Mouse (Mus musculus) right cerebral cortex, adult 2 months (tissue): ENCODE results near the gene Repin1.
A peak's percentile ranks its signal among the peaks of the same experiment; 100 is the strongest.
"Not testable (repeated sequence)": the region's sequence is repeated elsewhere in the genome, so short reads cannot be mapped to it uniquely, and the experiment has no call there.

Source experiments
- DNase-seq, 2 experiments: peaks; one replicate each; pipeline ENCODE4 v3.0.0; 2021 to 2022; ENCODE audit warnings: low spot score in 2 of 2

Repin1 gene

GRCm38 (mm10) chr6:48579215-48579648 is 14.5 kb upstream of the Repin1 start:
- DNase-seq, result no peak

GRCm38 (mm10) chr6:48581257-48581656 is 12.4 kb upstream of the Repin1 start:
- no peak for DNase-seq

GRCm38 (mm10) chr6:48582037-48582436 is 11.6 kb upstream of the Repin1 start:
- DNase-seq, result peak in 1 of 2 experiments; percentile 56

GRCm38 (mm10) chr6:48589194-48589750 is 4.4 kb upstream of the Repin1 start, which contains the start of gene Gm45021:
Gm45021 (plus strand) TSS chr6:48589610.
- DNase-seq, result no peak

- DNase-seq, result no peak
Observed at GRCm38 (mm10) chr6:48591221-48591845, 2.4 kb upstream of the Repin1 start.

- DNase-seq, result no peak
Observed at GRCm38 (mm10) chr6:48591871-48592270, 1.8 kb upstream of the Repin1 start.

- peak; percentile 54 to 68 for DNase-seq
Observed at GRCm38 (mm10) chr6:48594043-48594738, 508 bp downstream of the Repin1 start.

- DNase-seq, result peak; percentile 44 to 47
Observed at GRCm38 (mm10) chr6:48595278-48595677, 1.6 kb downstream of the Repin1 start.

- DNase-seq, result no peak
Observed at GRCm38 (mm10) chr6:48596545-48597232, 3.0 kb downstream of the Repin1 start.

GRCm38 (mm10) chr6:48597233-48597625 is 3.5 kb downstream of the Repin1 start:
- no peak for DNase-seq

- no peak for DNase-seq
Observed at GRCm38 (mm10) chr6:48600594-48600993, 6.9 kb downstream of the Repin1 start.

- DNase-seq, result peak; percentile 94 to 97
Observed at GRCm38 (mm10) chr6:48601271-48602079, 7.8 kb downstream of the Repin1 start, which contains the start of gene Zfp775. Zfp775 (plus strand) TSS chr6:48602063.

- DNase-seq, result peak; percentile 62 to 64
Observed at GRCm38 (mm10) chr6:48602080-48602741, 8.5 kb downstream of the Repin1 start.

GRCm38 (mm10) chr6:48608124-48608523 is 14.4 kb downstream of the Repin1 start:
- DNase-seq, result no peak

- DNase-seq, result no peak
Observed at GRCm38 (mm10) chr6:48609512-48609911, 15.8 kb downstream of the Repin1 start.

GRCm38 (mm10) chr6:48610657-48611056 is 17.0 kb downstream of the Repin1 start:
- no peak for DNase-seq

GRCm38 (mm10) chr6:48613464-48613863 is 19.8 kb downstream of the Repin1 start:
- no peak for DNase-seq

- no peak for DNase-seq
Observed at GRCm38 (mm10) chr6:48614756-48615155, 21.1 kb downstream of the Repin1 start.

- no peak for DNase-seq
Observed at GRCm38 (mm10) chr6:48620031-48620430, 26.3 kb downstream of the Repin1 start.

- DNase-seq, result not testable (repeated sequence)
Observed at GRCm38 (mm10) chr6:48622186-48622843, 28.6 kb downstream of the Repin1 start.
